Mouse (Mus musculus): ENCODE data around the gene Dusp1. TPM values are rescaled to one million over a fixed set of nuclear protein-coding genes. Genes with fewer than 3 reads are reported as not detected.
A peak's percentile ranks its signal among the peaks of the same experiment; 100 is the strongest.

The Dusp1 gene
- polyA plus RNA-seq, 1 experiment from 2014 or later = 29.6 TPM

DNA sequence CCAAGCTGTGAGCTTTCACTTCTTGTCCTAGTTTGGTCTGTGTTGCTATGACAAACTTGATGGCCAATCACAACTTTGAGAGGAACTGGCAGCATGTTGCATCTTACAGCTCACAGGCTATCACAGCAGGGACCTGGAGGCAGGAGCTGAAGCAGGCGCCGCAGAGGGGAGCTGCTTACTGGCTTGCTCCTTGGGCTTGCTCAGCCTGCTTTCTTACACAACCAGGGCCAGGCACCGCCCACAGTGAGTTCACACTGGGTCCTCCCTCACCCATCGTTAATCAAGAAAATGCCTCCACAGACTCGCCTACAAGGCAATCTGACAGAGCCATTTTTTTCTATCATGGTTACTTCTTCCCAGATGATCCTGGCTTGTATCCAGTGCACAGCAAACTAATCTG, 74.7 kb downstream of the Dusp1 start:
- WGBS (ENCODE audit: insufficient replicate concordance) = 52% methylated on average over 5 of the region's 5 CpGs
- no peak for ATAC-seq (ENCODE audit: insufficient read depth)

DNA sequence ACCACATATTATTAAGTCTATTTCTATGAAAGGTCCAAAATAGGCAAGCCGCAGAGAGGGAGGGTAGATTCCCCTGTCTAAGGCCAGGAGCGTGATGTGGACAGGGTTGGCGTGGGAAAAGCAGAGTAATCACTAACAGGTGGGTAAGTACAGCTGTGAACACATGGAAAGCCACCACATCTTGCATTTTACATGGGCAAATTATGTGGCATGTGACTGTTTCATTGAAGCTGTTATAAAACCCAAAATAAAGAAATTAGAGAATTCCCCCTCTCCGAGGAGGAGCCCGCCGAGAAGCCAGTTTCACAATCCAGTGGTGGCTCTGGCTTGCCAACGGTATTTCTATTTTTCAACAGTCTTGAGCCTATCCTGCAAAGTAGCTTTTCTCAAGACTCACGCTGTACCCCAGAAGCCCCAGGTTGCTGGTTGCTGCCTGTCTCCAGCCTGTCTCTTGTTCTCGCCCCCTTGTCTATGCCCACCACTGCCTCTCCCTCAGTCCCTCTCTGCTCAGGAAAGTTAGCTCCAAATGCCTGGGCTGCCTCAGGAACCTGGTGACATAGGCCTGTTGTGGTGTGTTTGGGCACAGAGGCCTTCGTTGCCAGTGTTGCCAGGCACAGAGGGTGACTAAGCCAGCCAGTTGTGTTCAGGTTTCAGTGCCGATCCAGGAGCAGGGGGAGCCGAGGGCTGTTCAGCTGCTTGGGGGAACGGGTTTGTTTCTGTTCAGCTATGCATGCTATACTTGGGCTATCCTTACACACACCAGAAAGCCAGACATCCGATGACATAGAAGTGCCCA, 77.1 kb downstream of the Dusp1 start:
- 67% methylated on average over 14 of the region's 14 CpGs for WGBS (ENCODE audit: insufficient replicate concordance)

More for the DNA sequence above, 74.7 kb downstream of the Dusp1 start:
- Histone ChIP-seq H3K4me1 (replicated peaks) (no peaks in the 10 kb centered on the region), H3K4me2 (no peak overlapping the region), H3K36me3 (replicated peaks) (no peaks in the 10 kb centered on the region), H3K27me3 (no peaks in the 10 kb centered on the region; the same call in 1 of the 2 replicates), H3K4me3 (replicated peaks) (no peak overlapping the region), H3K9me3 (replicated peaks) (no peaks in the 10 kb centered on the region), H3K27ac (replicated peaks) (no peak overlapping the region), H3K9ac (no peak overlapping the region)

DNA sequence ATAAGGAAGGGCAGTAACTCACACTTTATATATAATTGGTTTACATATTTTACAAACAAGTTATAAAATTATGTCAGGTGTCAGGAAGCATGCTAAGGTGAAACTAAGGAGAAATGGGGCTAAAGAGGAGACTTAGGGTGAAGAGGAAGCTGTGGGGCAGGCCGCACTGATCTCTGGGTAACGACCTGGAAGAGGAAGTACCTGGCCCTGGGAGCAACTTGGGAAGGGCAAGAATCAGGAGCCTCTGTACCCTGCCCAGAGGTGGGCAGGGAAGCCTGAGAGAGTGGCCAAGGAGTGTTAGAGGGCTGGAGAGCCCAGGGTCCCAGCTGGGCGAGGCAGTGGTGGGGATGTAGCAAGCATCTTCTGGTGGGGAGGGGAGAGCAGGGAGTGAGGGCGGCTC, 81.0 kb downstream of the Dusp1 start:
- Histone ChIP-seq H3K36me3 (replicated peaks) (no peaks in the 10 kb centered on the region), H3K9ac (no peak overlapping the region), H3K4me1 (replicated peaks) (no peaks in the 10 kb centered on the region), H3K9me3 (replicated peaks) (no peaks in the 10 kb centered on the region), H3K4me3 (replicated peaks) (no peak overlapping the region), H3K27me3 (no peaks in the 10 kb centered on the region; the same call in 1 of the 2 replicates), H3K27ac (replicated peaks) (no peak overlapping the region), H3K4me2 (no peak overlapping the region)
- ATAC-seq (ENCODE audit: insufficient read depth) = no peak
- 44% methylated on average over 4 of the region's 4 CpGs for WGBS (ENCODE audit: insufficient replicate concordance)

More for the DNA sequence above, 77.1 kb downstream of the Dusp1 start:
- Histone ChIP-seq H3K4me2 (no peak overlapping the region), H3K9ac (no peak overlapping the region), H3K27me3 (no peaks in the 10 kb centered on the region; the same call in 1 of the 2 replicates), H3K4me1 (replicated peaks) (no peaks in the 10 kb centered on the region), H3K9me3 (replicated peaks) (no peaks in the 10 kb centered on the region), H3K36me3 (replicated peaks) (no peaks in the 10 kb centered on the region), H3K27ac (replicated peaks) (no peak overlapping the region), H3K4me3 (replicated peaks) (no peak overlapping the region)
- no peak for ATAC-seq (ENCODE audit: insufficient read depth)

DNA sequence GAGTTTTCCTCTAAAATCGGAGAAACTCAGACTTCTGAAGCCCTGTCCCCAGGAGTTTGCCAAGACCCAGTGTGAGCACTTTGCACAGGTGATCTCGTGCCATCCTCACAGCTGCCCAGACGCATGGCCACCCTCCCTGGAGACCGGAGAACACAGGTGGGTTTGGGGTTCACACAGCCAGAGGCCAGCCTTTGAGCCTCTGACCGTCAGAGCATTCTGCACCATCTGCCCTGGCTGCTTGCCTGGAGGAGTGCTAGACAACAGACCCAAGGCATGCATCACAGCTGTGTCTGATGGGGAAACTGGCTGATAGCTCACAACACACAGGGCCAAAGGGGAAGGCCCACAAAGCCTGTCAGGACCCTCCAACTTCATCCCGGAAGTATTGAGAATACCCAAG, 82.3 kb downstream of the Dusp1 start:
- Histone ChIP-seq H3K4me3 (replicated peaks) (no peak overlapping the region), H3K4me2 (no peak overlapping the region), H3K4me1 (replicated peaks) (no peaks in the 10 kb centered on the region), H3K9me3 (replicated peaks) (no peaks in the 10 kb centered on the region), H3K27ac (replicated peaks) (no peak overlapping the region), H3K27me3 (no peaks in the 10 kb centered on the region), H3K36me3 (replicated peaks) (no peaks in the 10 kb centered on the region), H3K9ac (no peak overlapping the region)
- 67% methylated on average over 6 of the region's 6 CpGs for WGBS (ENCODE audit: insufficient replicate concordance)
- no peak for ATAC-seq (ENCODE audit: insufficient read depth)

DNA sequence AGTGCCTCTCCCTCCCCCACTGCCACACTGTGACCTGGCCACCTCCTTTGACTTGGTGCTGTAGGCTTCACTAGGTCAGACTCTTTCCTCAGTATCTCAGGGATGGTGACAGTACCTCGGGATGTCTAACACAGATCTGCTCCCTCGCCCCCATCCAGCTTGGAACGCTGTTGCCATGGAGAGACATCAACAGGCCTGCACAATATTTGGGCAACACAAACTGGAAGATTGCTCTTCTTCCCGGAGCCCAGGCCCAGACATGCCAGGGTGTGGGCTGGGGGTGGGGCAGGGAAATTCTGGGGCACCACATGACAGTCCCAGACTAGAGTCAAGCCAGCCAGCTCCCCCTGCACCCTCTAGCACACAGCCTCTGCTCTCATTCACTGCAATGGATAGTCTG, 83.3 kb downstream of the Dusp1 start:
- WGBS (ENCODE audit: insufficient replicate concordance) = 63% methylated on average over 4 of the region's 4 CpGs
- no peak overlapping the region for H3K27ac ChIP-seq (replicated peaks)
- H3K4me3 ChIP-seq (replicated peaks) = no peak overlapping the region
- ATAC-seq (ENCODE audit: insufficient read depth) = no peak
- H3K36me3 ChIP-seq (replicated peaks) = no peaks in the 10 kb centered on the region
- H3K4me2 ChIP-seq = no peak overlapping the region
- no peak overlapping the region for H3K9ac ChIP-seq
- no peaks in the 10 kb centered on the region for H3K4me1 ChIP-seq (replicated peaks)
- H3K9me3 ChIP-seq (replicated peaks) = no peaks in the 10 kb centered on the region
- no peaks in the 10 kb centered on the region for H3K27me3 ChIP-seq

DNA sequence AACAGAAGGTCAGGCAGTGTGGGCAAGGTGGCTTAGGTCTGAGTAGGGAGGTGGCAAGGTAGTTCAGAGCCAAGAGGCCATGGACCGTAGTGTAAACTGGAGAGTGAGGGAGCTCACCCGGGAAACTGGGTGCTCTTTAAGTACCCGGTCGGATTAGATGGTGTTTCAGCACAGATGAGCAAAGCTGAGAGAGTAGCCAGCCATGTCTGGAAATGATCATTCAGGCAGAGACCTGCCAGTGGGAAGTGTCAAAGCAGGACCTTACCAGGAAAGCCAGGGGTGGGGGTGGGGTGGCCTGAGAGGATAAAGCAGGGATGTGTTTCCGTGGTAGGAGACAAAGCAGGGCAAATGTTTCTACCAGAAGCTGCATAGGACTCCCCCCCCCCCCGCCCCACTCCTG, 85.1 kb downstream of the Dusp1 start:
- H3K4me2 ChIP-seq = no peak overlapping the region
- no peak for ATAC-seq (ENCODE audit: insufficient read depth)
- H3K4me3 ChIP-seq (replicated peaks) = no peak overlapping the region
- H3K27ac ChIP-seq (replicated peaks) = no peak overlapping the region
- no peaks in the 10 kb centered on the region for H3K4me1 ChIP-seq (replicated peaks)
- no peaks in the 10 kb centered on the region for H3K9me3 ChIP-seq (replicated peaks)
- 50% methylated on average over 6 of the region's 6 CpGs for WGBS (ENCODE audit: insufficient replicate concordance)
- no peaks in the 10 kb centered on the region for H3K36me3 ChIP-seq (replicated peaks)
- H3K27me3 ChIP-seq = no peaks in the 10 kb centered on the region
- H3K9ac ChIP-seq = no peak overlapping the region

DNA sequence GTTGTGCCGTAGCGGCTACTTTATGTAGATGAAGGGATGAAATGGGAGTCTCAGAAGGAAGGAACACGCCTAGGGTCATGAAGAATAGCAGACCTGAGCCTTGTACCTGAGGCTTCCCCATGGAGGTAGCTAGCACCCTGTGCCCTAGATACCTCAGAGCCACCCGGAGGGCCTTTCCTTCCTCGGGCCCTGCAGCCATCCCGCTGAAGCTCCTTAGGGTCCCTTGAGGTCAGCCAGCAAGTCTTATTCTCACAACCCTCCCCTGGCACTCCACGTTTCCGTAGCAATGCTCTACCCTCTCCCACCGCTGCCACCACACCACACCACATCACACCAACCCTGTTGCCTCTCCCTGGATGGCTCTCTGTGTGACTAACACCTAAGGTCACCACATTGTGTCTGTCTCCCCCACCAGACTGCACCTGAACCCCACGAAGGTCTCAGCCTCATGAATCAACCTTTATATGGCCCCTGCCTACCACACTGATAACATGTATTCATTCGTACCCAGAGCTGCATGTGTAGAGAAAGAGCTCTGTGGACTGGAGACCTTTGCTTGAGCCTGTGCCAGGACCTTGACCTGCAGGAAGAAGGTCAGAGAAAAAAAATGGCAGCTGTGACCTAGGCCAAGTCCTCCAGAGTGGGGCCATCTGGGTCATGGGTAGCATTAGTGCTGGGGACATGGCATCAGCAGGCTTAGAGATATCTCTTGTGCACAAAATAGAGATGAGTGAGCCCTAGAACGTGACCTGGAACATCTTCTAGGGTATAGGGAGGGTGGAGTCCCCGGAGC, 93.6 kb downstream of the Dusp1 start:
- Histone ChIP-seq H3K4me3 (replicated peaks) (no peak overlapping the region), H3K27ac (replicated peaks) (no peak overlapping the region), H3K36me3 (replicated peaks) (no peaks in the 10 kb centered on the region), H3K27me3 (peaks cover 6% of the 10 kb centered on the region; the same call in 1 of the 2 replicates), H3K4me2 (no peak overlapping the region), H3K9ac (no peak overlapping the region), H3K9me3 (replicated peaks) (no peaks in the 10 kb centered on the region), H3K4me1 (replicated peaks) (peaks cover 6% of the 10 kb centered on the region; the same call in 1 of the 2 replicates)
- no peak for ATAC-seq (ENCODE audit: insufficient read depth)
- 59% methylated on average over 13 of the region's 13 CpGs for WGBS (ENCODE audit: insufficient replicate concordance)

DNA sequence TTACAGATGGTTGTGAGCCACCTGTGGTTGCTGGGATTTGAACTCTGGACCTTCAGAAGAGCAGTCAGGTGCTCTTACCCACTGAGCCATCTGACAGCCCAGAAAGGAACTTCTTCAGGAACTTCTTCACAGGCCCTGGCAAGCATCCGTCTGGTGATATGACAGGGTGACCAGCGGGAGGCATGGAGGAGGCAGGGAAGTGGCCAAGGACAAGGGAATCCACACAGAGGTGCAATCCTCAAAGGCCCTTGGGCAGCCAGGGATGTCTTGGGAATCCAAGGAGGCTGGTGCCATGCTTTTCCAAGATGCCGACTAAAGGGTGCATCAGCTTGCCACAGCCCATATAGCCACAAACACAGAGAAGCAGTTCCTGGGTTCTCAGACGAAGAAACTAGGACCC, 94.3 kb downstream of the Dusp1 start:
- H3K27ac ChIP-seq (replicated peaks) = no peak overlapping the region
- H3K4me2 ChIP-seq = no peak overlapping the region
- H3K9ac ChIP-seq = no peak overlapping the region
- no peak overlapping the region for H3K4me3 ChIP-seq (replicated peaks)
- no peak for ATAC-seq (ENCODE audit: insufficient read depth)
- peaks cover 6% of the 10 kb centered on the region; the same call in 1 of the 2 replicates for H3K4me1 ChIP-seq (replicated peaks)
- H3K36me3 ChIP-seq (replicated peaks) = no peaks in the 10 kb centered on the region
- H3K27me3 ChIP-seq = peaks cover 6% of the 10 kb centered on the region; the same call in 1 of the 2 replicates
- WGBS (ENCODE audit: insufficient replicate concordance) = 61% methylated on average over 4 of the region's 4 CpGs
- no peaks in the 10 kb centered on the region for H3K9me3 ChIP-seq (replicated peaks)

DNA sequence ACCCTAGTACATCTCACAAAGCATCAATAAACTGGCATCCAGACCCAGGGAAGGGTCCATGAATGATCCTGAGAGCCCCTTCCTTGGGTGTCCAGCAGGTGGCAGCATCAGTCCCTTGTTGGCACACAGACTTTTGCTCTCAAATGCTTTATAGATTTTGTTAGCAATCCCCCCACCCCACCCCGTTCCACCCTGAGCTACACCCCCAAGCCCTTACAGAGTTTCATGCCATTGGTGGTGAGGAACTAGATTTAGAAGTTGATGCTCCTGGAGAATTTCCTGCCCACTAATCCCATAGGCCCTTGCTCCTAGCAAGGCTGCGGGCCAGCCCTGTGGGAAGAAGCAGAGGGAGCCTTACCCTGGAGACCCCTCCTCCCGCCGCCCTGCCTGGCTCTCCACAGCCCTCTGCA, 95.2 kb downstream of the Dusp1 start:
- ATAC-seq (ENCODE audit: insufficient read depth) = no peak
- no peaks in the 10 kb centered on the region for H3K9me3 ChIP-seq (replicated peaks)
- no peak overlapping the region for H3K4me3 ChIP-seq (replicated peaks)
- H3K4me2 ChIP-seq = no peak overlapping the region
- no peak overlapping the region for H3K9ac ChIP-seq
- 12% methylated on average over 4 of the region's 4 CpGs for WGBS (ENCODE audit: insufficient replicate concordance)
- H3K27me3 ChIP-seq = peaks cover 6% of the 10 kb centered on the region; the same call in 1 of the 2 replicates
- H3K36me3 ChIP-seq (replicated peaks) = no peaks in the 10 kb centered on the region
- H3K4me1 ChIP-seq (replicated peaks) = peaks cover 6% of the 10 kb centered on the region; the same call in 1 of the 2 replicates
- no peak overlapping the region for H3K27ac ChIP-seq (replicated peaks)

DNA sequence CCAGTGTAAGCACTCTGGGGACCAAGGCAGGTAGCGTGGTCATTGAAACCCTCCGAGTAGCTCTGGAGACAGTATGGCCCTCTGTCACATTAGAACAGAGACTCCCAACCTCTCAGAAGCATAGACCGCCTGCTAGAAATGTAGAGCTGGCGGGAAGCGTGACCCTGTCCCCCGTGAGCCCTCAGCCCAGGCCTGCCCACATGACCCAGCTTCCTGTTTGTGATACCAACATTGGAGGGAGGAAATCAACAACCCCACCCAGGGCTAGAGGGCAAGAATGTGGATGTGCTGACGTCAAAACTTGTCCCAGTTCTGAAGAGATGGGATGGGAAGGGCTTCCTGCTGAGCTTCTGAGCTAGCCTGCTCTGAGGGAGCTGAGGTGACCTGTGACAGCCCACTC, 97.0 kb downstream of the Dusp1 start:
- Histone ChIP-seq H3K36me3 (replicated peaks) (no peaks in the 10 kb centered on the region), H3K4me1 (replicated peaks) (peaks cover 6% of the 10 kb centered on the region; the same call in 1 of the 2 replicates), H3K4me2 (no peak overlapping the region), H3K27ac (replicated peaks) (no peak overlapping the region; the same call in 1 of the 2 replicates), H3K9me3 (replicated peaks) (no peaks in the 10 kb centered on the region), H3K9ac (no peak overlapping the region), H3K27me3 (no peaks in the 10 kb centered on the region; the same call in 1 of the 2 replicates), H3K4me3 (replicated peaks) (no peak overlapping the region)
- ATAC-seq (ENCODE audit: insufficient read depth) = peak; percentile 53
- WGBS (ENCODE audit: insufficient replicate concordance) = 45% methylated on average over 7 of the region's 7 CpGs

DNA sequence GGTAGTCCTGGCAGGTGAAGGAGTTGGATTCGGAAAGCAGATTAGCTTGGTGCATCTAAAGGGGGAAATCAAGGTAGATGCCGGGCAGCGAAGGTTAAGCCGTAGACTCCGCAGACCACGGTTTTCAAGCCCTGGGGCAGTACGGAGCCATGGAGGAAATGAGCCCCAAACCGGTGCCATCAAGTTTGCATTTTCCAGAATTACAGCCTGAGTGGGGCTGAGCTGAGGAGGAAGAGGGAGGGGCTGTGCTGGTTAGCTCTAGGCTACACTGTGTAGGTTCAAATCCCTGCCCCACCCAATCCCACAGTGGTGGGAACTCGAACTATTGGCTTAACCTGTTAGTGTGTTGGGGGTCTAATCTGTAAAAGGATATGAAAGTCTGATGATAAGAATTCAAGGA, 97.4 kb downstream of the Dusp1 start:
- H3K4me3 ChIP-seq (replicated peaks) = no peak overlapping the region
- no peaks in the 10 kb centered on the region for H3K9me3 ChIP-seq (replicated peaks)
- 65% methylated on average over 9 of the region's 9 CpGs for WGBS (ENCODE audit: insufficient replicate concordance)
- H3K9ac ChIP-seq = no peak overlapping the region
- peak; percentile 36; the same call in 1 of the 2 replicates for ATAC-seq (ENCODE audit: insufficient read depth)
- H3K27me3 ChIP-seq = no peaks in the 10 kb centered on the region
- H3K4me1 ChIP-seq (replicated peaks) = peaks cover 6% of the 10 kb centered on the region; the same call in 1 of the 2 replicates
- H3K4me2 ChIP-seq = no peak overlapping the region
- H3K27ac ChIP-seq (replicated peaks) = no peak overlapping the region; the same call in 1 of the 2 replicates
- no peaks in the 10 kb centered on the region for H3K36me3 ChIP-seq (replicated peaks)
